Mouse (Mus musculus) G1E (cell line): ENCODE data around the gene Micu2.

ENCODE experiments used
- CTCF ChIP-seq: IDR thresholded peaks from 2 replicates; pipeline ENCODE4 v1.5.1; 2012; ENCODE audit warnings: low read depth, low read length, inconsistent platforms, mixed read lengths
- GATA1 ChIP-seq: IDR thresholded peaks from 2 replicates; pipeline ENCODE4 v1.6.1; 2012; ENCODE audit warnings: borderline replicate concordance, low read length, inconsistent platforms, mixed read lengths

DNA sequence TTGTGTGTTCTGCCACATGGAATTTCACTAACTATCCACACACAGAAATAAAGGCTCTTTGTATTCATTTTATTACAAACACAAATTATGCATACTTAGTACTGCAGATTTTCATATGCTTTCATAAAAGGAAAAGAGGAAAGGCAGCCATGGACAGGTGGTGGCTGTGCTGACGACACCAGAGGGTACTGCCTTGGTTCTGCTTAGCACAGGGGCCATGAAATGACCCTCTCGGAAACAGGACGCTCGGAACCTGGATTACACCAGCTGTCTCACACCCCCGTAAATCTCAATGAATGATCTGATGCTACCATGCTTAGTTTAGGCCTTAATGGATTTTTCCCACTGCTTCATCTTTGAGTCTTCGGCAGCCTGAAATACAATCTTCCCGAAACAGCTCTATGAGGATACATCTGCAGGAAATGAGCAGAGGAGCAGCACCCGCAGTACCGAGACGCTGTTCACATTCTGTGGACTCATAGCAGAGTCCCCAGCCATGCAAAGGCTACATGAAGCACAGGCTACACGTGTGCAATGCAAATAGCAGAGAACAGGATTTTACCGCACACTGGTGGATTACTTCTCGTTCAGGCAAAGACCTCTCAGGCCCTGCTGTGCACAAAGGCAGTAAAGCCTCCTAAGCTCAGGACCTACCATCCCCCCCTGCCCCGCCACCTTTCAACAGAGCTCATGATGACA lies 17.2 kb downstream of the Micu2 start:
- TF ChIP-seq CTCF (no peak), GATA1 (no peak)
